Mouse (Mus musculus) G1E (cell line): Measurements from ENCODE around the gene Naa35. TPM values are rescaled to one million over a fixed set of nuclear protein-coding genes. Genes with fewer than 3 reads are reported as not detected.

Experiments used
- ATAC-seq: 2 replicates; pipeline ENCODE4 v1.8.0; 2016; ENCODE audit warnings: mild to moderate bottlenecking; ENCODE audit not compliant: insufficient number of reproducible peaks, poor library complexity, low FRiP score, severe bottlenecking; ENCODE audit errors: extremely low read depth
- DNase-seq: peaks from one replicate; pipeline ENCODE4 v3.0.0; 2012; ENCODE audit warnings: low spot score
- H3K27me3 ChIP-seq: 2 replicates; pipeline ENCODE4 v1.6.1; 2012; ENCODE audit warnings: mild to moderate bottlenecking, low read length, inconsistent platforms; ENCODE audit not compliant: insufficient read depth
- H3K36me3 ChIP-seq: replicated peaks from 2 replicates; pipeline ENCODE3; 2012; ENCODE audit warnings: mild to moderate bottlenecking, inconsistent platforms
- H3K4me1 ChIP-seq: 2 replicates; pipeline ENCODE4 v1.6.1; 2012; ENCODE audit warnings: low read depth, low read length, inconsistent platforms, mixed read lengths; ENCODE audit not compliant: insufficient read depth
- H3K4me3 ChIP-seq: 2 replicates; pipeline ENCODE4 v1.5.1; 2012; ENCODE audit warnings: low read depth, mild to moderate bottlenecking, inconsistent platforms, low read length, moderate library complexity, mixed read lengths
- H3K9me3 ChIP-seq: replicated peaks from 2 replicates; pipeline ENCODE4 v1.6.1; 2012; ENCODE audit warnings: inconsistent platforms
- CTCF ChIP-seq: IDR thresholded peaks from 2 replicates; pipeline ENCODE4 v1.5.1; 2012; ENCODE audit warnings: low read depth, low read length, inconsistent platforms, mixed read lengths
- GATA1 ChIP-seq: IDR thresholded peaks from 2 replicates; pipeline ENCODE4 v1.6.1; 2012; ENCODE audit warnings: borderline replicate concordance, low read length, inconsistent platforms, mixed read lengths
- GATA2 ChIP-seq: IDR thresholded peaks from 2 replicates; pipeline ENCODE4 v1.6.1; 2012; ENCODE audit warnings: low read depth, low read length, inconsistent platforms, borderline replicate concordance
- POLR2AphosphoS5 ChIP-seq: IDR thresholded peaks from 2 replicates; pipeline ENCODE4 v1.6.1; 2012; ENCODE audit warnings: low read depth, low read length, inconsistent platforms; ENCODE audit not compliant: insufficient replicate concordance
- TAL1 ChIP-seq: conservative IDR thresholded peaks from 2 replicates; pipeline ENCODE4 v1.6.1; 2012; ENCODE audit warnings: low read depth, low read length, inconsistent platforms, mixed read lengths
- polyA plus RNA-seq: library from polyadenylated mRNA; stranded (reverse); fragments of >175 nt; gene quantifications from 2 replicates; pipeline ENCODE4 v1.2.3, GENCODE M21; 2012
- total RNA-seq, 2 experiments: library from RNA; stranded (forward) in 1 of 2; stranded (reverse) in 1 of 2; fragments of 200-1000 nt in 1 of 2; fragments of >200 nt in 1 of 2; fragmentation: Nextera tagmentation in 1 of 2; gene quantifications; 2 replicates each; pipeline ENCODE4 v1.2.3; 2014 to 2017

The Naa35 gene
- total and polyA plus RNA-seq, 3 experiments = 8.5 to 63.7 (median 31.0) TPM

DNA sequence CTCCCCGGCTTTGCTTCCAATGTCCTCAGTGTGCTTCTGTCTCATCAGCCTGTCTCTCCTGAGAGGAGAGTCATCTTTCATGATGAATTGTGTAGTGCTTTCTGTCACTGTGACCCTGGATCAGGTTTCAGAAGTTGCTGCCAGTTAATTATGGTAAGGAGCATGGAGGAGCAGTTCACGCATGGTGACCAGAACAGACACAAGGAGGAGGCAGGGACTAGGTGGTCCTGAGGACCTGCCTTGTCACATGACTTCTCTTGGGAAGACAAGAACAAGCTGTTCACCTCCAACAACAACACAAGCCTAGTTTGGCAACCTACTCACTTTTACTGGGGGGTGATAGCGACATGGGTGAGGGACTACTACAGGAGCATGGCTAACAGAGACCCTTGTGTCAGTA is 68.1 kb downstream of the Naa35 start:
- H3K36me3 ChIP-seq = peaks cover 99% of the 10 kb centered on the region
- no peaks in the 10 kb centered on the region for H3K27me3 ChIP-seq
- H3K4me3 ChIP-seq = no peak overlapping the region
- TF ChIP-seq CTCF (no peak), TAL1 (no peak), GATA2 (no peak), POLR2AphosphoS5 (no peak), GATA1 (no peak)
- peaks cover 86% of the 10 kb centered on the region for H3K4me1 ChIP-seq
- DNase-seq = no peak
- H3K9me3 ChIP-seq = no peaks in the 10 kb centered on the region
- no peak for ATAC-seq

DNA sequence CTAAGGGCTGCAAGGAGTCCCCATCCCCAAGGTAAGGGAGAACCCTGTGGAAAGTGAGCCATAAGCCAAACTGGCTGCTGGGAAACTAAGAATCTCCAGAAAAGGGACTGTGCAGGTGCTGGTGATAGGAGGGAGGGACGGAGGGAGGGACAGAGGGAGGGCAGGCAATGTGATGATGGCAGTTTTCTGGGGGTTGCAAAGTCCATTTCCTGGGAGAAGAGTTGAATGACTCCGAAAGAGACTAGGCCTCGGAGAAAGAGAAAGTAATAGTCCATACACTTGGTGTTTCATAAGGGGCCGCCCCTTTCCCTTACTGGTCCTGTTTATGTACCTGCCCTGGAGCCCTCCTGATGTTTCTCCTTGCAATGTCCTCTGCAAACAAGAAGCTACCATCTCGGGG is 69.4 kb downstream of the Naa35 start:
- H3K4me1 ChIP-seq = peaks cover 89% of the 10 kb centered on the region
- no peaks in the 10 kb centered on the region for H3K27me3 ChIP-seq
- no peak for DNase-seq
- H3K36me3 ChIP-seq = peaks cover 99% of the 10 kb centered on the region
- H3K9me3 ChIP-seq = no peaks in the 10 kb centered on the region
- H3K4me3 ChIP-seq = no peak overlapping the region
- TF ChIP-seq TAL1 (no peak), CTCF (no peak), POLR2AphosphoS5 (no peak), GATA1 (no peak), GATA2 (no peak)
- ATAC-seq = no peak

DNA sequence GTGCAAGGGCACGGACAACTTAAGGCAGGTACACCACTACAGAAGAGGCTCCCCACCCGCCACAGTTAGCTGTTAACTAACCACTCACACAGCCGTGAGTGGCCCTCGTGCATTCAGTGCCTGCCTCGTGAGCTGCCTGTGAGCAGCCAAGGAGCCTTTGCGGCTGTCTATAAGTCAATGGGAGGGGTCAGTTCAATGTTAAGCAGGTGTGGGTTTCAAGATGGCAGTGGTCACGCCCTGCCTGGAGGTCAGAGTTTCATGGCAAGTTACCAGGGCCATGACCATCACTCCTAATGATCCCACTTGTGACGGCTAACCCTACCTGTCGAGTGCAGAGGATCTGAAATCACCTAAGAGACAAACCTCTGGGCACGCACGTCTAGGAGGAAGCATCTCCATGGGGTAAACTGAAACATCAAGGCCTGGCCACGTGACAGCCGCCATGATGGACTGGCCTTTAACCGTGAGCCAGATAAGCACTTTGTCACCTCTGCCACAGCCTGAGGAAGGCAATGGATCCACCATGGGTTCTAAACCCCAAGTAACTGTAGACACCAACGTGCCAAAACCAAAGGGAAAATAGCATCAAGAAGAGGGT is 70.8 kb downstream of the Naa35 start:
- Histone ChIP-seq H3K36me3 (peaks cover 99% of the 10 kb centered on the region), H3K27me3 (no peaks in the 10 kb centered on the region), H3K4me1 (peaks cover 88% of the 10 kb centered on the region), H3K4me3 (no peak overlapping the region), H3K9me3 (no peaks in the 10 kb centered on the region)
- TF ChIP-seq GATA2 = no peak
- no peak for TF ChIP-seq CTCF
- TF ChIP-seq POLR2AphosphoS5 = no peak
- no peak for TF ChIP-seq TAL1
- no peak for TF ChIP-seq GATA1
- DNase-seq = no peak
- ATAC-seq = no peak

DNA sequence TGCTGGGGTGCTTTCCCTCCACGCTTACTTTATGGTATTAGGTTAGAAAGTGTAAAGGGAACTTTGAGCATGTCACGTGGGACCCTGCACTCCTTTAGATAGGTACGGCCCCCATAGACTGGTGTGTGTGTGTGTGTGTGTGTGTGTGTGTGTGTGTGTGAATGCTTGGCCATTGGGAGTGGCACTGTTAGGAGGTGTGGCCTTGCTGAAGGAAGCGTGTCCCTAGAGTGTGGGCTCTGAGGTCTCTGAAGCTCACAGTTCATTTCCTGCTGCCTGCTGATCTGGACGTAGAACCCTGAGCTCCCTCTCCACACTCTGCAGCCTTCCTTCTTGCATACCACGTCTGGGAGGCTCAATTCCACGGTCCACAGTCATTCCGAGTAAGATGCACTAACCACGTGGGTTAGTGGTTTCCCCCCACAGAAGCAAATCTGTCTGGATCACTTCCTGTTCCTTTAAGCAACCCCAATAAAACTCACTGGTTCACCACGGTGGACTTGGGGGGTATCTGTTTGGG is 71.3 kb downstream of the Naa35 start:
- no peaks in the 10 kb centered on the region for H3K27me3 ChIP-seq
- DNase-seq (no peak), ATAC-seq (peak; percentile 46)
- peaks cover 99% of the 10 kb centered on the region for H3K36me3 ChIP-seq
- no peak overlapping the region for H3K4me3 ChIP-seq
- H3K9me3 ChIP-seq = no peaks in the 10 kb centered on the region
- no peak for TF ChIP-seq POLR2AphosphoS5
- TF ChIP-seq GATA2 = no peak
- TF ChIP-seq CTCF = no peak
- no peak for TF ChIP-seq GATA1
- no peak for TF ChIP-seq TAL1
- peaks cover 88% of the 10 kb centered on the region for H3K4me1 ChIP-seq

DNA sequence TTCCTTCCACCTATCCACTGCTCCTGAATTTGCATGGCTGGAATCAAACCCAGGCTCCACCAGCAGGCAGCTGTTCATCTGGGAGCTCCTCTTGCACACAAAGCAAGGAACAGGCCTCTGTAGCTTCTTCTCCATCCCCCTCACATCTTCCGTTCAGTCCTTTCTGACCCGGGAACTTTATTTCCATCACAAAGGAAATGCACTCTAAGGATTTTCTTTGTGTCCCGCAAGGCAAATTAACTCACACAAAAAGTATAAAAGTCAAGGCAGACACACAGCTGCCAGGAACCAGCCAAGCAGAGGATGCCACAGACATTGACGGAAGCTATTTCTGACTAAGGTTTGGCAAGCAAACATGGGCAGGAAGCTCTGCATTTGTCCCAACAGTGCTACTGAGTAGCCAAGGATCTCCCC is 71.9 kb downstream of the Naa35 start:
- ATAC-seq (no peak), DNase-seq (no peak)
- TF ChIP-seq POLR2AphosphoS5 (no peak), TAL1 (no peak), CTCF (no peak), GATA1 (no peak), GATA2 (no peak)
- H3K27me3 ChIP-seq = no peaks in the 10 kb centered on the region
- peaks cover 92% of the 10 kb centered on the region for H3K4me1 ChIP-seq
- no peaks in the 10 kb centered on the region for H3K9me3 ChIP-seq
- no peak overlapping the region for H3K4me3 ChIP-seq
- peaks cover 100% of the 10 kb centered on the region for H3K36me3 ChIP-seq

DNA sequence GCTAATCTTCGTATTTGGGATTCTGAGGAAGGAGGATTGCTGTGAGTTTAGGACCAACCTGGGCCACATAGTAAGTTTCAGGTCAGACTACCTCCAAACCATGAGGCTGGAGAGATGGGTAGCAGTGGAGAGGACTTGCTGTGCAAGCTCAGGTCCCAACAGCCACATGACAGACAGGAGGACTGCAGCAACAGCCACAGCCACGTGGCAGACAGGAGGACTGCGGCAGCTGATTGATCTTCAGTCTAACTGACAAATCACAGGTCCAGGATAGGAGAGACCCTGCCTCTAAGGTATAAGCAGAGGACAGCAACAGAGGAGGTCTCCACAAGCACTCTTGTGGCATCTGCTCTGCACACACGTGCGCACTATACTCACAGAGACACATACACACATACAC is 72.7 kb downstream of the Naa35 start:
- DNase-seq (no peak), ATAC-seq (no peak)
- Histone ChIP-seq H3K27me3 (no peaks in the 10 kb centered on the region), H3K4me1 (peaks cover 92% of the 10 kb centered on the region), H3K9me3 (no peaks in the 10 kb centered on the region), H3K4me3 (no peak overlapping the region), H3K36me3 (peaks cover 100% of the 10 kb centered on the region)
- TF ChIP-seq GATA2 (no peak), POLR2AphosphoS5 (no peak), CTCF (no peak), GATA1 (no peak), TAL1 (no peak)

DNA sequence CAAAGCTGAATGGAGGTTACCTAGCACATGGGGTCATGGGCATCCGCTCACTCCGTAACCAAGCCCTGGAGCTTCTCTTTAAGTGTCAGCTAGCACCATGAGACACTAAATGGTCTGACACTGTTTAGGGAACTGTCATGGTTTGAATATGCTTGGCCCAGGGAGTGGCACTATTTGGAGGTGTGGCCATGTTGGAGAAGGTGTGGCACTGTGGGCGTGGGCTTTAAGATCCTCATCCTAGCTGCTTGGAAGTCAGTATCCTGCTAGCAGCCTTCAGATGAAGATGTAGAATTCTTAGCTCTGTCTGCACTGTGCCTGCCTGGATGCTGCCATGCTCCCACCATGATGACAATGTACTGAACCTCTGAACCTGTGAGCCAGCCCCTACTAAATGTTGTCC is 75.3 kb downstream of the Naa35 start:
- TF ChIP-seq GATA2 (no peak), TAL1 (no peak), POLR2AphosphoS5 (no peak), CTCF (no peak), GATA1 (no peak)
- H3K4me3 ChIP-seq = no peak overlapping the region
- H3K4me1 ChIP-seq = peaks cover 82% of the 10 kb centered on the region
- H3K36me3 ChIP-seq = peaks cover 100% of the 10 kb centered on the region
- no peaks in the 10 kb centered on the region for H3K27me3 ChIP-seq
- no peaks in the 10 kb centered on the region for H3K9me3 ChIP-seq
- DNase-seq (no peak), ATAC-seq (no peak)
